Mouse (Mus musculus) kidney, postnatal 0 days (tissue): ENCODE results near the gene Nelfcd. TPM values are rescaled to one million over a fixed set of nuclear protein-coding genes. Genes with fewer than 3 reads are reported as not detected.

ENCODE experiments used
- ATAC-seq: fragments of 200-750 bp; cut with Nextera tagmentation; replicated peaks from 2 replicates; pipeline ENCODE4 v1.8.0; 2017; ENCODE audit warnings: low read depth, moderate number of reproducible peaks, moderate TSS enrichment, moderate library complexity; ENCODE audit not compliant: low FRiP score
- DNase-seq: peaks from one replicate; pipeline ENCODE4 v3.0.0-alpha.2; 2016; ENCODE audit warnings: low spot score
- H3K27ac ChIP-seq: fragments of 300-500 bp; sonication (generic); 2 replicates; pipeline ENCODE4 v1.5.1; 2014; ENCODE audit warnings: mild to moderate bottlenecking
- H3K27me3 ChIP-seq: fragments of 300-500 bp; sonication (generic); 2 replicates; pipeline ENCODE4 v1.6.1; 2014; ENCODE audit warnings: low read length, mixed read lengths; ENCODE audit not compliant: insufficient read depth
- H3K36me3 ChIP-seq: fragments of 300-500 bp; sonication (generic); 2 replicates; pipeline ENCODE4 v1.6.1; 2014; ENCODE audit warnings: low read length, mixed read lengths; ENCODE audit not compliant: insufficient read depth
- H3K4me1 ChIP-seq: fragments of 300-500 bp; sonication (generic); replicated peaks from 2 replicates; pipeline ENCODE4 v1.6.1; 2014; ENCODE audit warnings: antibody characterized with exemption, low read length, mixed read lengths; ENCODE audit not compliant: insufficient read depth
- H3K4me2 ChIP-seq: fragments of 300-500 bp; sonication (generic); 2 replicates; pipeline ENCODE4 v1.6.1; 2014; ENCODE audit warnings: mild to moderate bottlenecking, low read length, moderate library complexity, mixed read lengths
- H3K4me3 ChIP-seq: fragments of 300-500 bp; sonication (generic); replicated peaks from 2 replicates; pipeline ENCODE4 v1.5.1; 2014; ENCODE audit warnings: low read depth, low read length
- H3K9ac ChIP-seq: fragments of 300-500 bp; sonication (generic); 2 replicates; pipeline ENCODE4 v1.6.1; 2014; ENCODE audit warnings: low read depth, low read length
- H3K9me3 ChIP-seq: fragments of 300-500 bp; sonication (generic); replicated peaks from 2 replicates; pipeline ENCODE4 v1.6.1; 2016; ENCODE audit warnings: low read length, inconsistent platforms, mixed read lengths
- CTCF ChIP-seq: IDR thresholded peaks from 2 replicates; pipeline ENCODE4 v1.5.1; 2016; ENCODE audit warnings: antibody characterized with exemption, low read depth, mild to moderate bottlenecking, moderate library complexity
- WGBS: fragments of 180-500 bp; shearing (Covaris S2); extraction: QIAGEN DNeasy Blood & Tissue Kit; methylation state at CpG from one replicate; pipeline ENCODE4 v1.1.7; 2014; 5-methylcytosine and 5-hydroxymethylcytosine counted together
- polyA plus RNA-seq: library from polyadenylated mRNA; unstranded; fragments of >200 nt; fragmentation: Nextera tagmentation; extraction: Ambion mirVana; gene quantifications from 2 replicates; pipeline ENCODE4 v1.2.1, GENCODE M21; 2015

Gene Nelfcd
- polyA plus RNA-seq, 1 experiment from 2014 or later, result 69.6 TPM

- Histone ChIP-seq H3K27ac (no peak overlapping the region), H3K4me3 (peak overlapping the region; percentile 94; the same call in 1 of the 2 replicates), H3K4me1 (peaks cover 8% of the 10 kb centered on the region; the same call in 1 of the 2 replicates), H3K27me3 (no peaks in the 10 kb centered on the region), H3K36me3 (no peaks in the 10 kb centered on the region), H3K9me3 (no peaks in the 10 kb centered on the region), H3K9ac (no peak overlapping the region), H3K4me2 (peak overlapping the region; percentile 97; the same call in 1 of the 2 replicates)
- no peak for TF ChIP-seq CTCF
- 47% methylated on average over 16 of the region's 18 CpGs for WGBS
- no peak for DNase-seq
- no peak; the same call in 1 of the 2 replicates for ATAC-seq
These were observed 438 bp upstream of the Nelfcd start for GRCm38 (mm10) chr2:174415001-174415730.

DNA sequence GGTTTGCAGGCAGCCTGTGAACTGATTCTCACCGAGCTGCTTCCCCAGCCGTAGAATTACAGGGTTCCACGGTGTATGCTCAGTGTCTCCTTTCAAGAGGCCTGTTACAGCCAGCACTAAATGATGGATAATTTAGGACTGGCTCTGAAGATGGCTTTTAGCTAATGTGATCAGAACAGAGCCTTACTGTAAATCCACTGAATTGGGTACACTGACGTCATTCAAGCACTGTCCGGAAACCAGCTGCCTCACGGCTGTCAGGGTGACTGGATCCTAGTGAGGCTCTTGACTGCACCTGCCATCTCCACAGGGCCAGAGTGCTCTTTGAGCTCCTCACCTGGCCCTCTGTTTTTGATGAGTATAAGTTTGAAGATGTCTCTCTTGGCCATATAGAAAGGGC lies 5.5 kb downstream of the Nelfcd start:
- Histone ChIP-seq H3K9ac (no peak overlapping the region), H3K4me3 (no peak overlapping the region), H3K27ac (no peak overlapping the region), H3K9me3 (no peaks in the 10 kb centered on the region), H3K36me3 (peaks cover 39% of the 10 kb centered on the region), H3K4me1 (peaks cover 6% of the 10 kb centered on the region; the same call in 1 of the 2 replicates), H3K27me3 (no peaks in the 10 kb centered on the region), H3K4me2 (no peak overlapping the region)
- 81% methylated on average over 6 of the region's 6 CpGs for WGBS
- ATAC-seq, result no peak
- no peak for DNase-seq
- TF ChIP-seq CTCF, result no peak

GRCm38 (mm10) chr2:174424301-174425085 lies 8.9 kb downstream of the Nelfcd start:
- Histone ChIP-seq H3K27ac (no peak overlapping the region), H3K4me2 (no peak overlapping the region), H3K9me3 (no peaks in the 10 kb centered on the region), H3K4me3 (no peak overlapping the region), H3K4me1 (no peaks in the 10 kb centered on the region), H3K36me3 (peaks cover 58% of the 10 kb centered on the region), H3K27me3 (no peaks in the 10 kb centered on the region), H3K9ac (no peak overlapping the region)
- WGBS, result 69% methylated on average over 11 of the region's 11 CpGs
- ATAC-seq (peak; percentile 37), DNase-seq (peak; percentile 73)
- TF ChIP-seq CTCF, result no peak

GRCm38 (mm10) chr2:174426856-174427255 lies 11.3 kb downstream of the Nelfcd start:
- Histone ChIP-seq H3K9ac (no peak overlapping the region), H3K27ac (no peak overlapping the region), H3K4me1 (no peaks in the 10 kb centered on the region), H3K4me3 (no peak overlapping the region), H3K4me2 (no peak overlapping the region), H3K36me3 (peaks cover 53% of the 10 kb centered on the region), H3K27me3 (no peaks in the 10 kb centered on the region), H3K9me3 (no peaks in the 10 kb centered on the region)
- DNase-seq (no peak), ATAC-seq (no peak)
- TF ChIP-seq CTCF, result no peak
- 85% methylated on average over 12 of the region's 12 CpGs for WGBS

DNA sequence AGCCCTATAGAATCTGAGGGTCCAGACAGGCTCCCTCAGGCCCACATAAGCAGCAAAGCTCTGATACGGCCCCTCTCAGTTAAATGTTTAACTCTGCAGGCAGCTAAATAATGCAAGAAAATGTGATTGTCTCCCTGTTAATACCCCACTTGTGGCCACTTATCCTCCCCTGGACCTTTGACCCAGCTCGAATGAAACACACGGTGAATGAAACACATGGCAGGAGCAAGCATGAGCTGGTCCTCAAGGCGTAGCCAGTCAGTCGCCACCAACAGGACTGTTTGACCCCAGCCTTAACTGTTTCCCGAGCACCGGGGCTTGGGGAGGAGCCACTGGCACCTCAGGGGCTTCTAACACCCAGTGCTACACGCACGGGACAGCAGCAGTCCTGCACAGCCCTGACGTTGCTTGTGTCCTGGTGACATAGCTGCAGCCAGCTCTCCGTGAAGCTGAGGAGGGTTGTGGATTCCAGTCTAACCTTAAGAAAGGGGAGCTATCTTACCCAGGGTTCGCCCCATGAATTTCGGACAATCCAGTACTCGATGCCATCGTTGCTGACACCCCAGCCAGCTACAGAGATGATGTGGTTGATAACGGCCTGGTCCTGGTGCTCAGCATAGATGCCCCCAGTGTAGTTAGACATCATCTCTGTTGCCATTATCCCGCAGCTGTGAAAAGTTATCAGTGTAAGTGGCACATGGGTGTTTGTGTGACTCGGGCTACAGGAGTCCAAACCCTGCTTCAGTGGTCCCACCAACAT lies 12.7 kb downstream of the Nelfcd start:
- no peak overlapping the region for H3K4me3 ChIP-seq
- 71% methylated on average over 18 of the region's 18 CpGs for WGBS
- ATAC-seq (peak; percentile 47), DNase-seq (peak; percentile 16)
- no peak overlapping the region for H3K9ac ChIP-seq
- H3K27ac ChIP-seq, result no peak overlapping the region
- H3K4me1 ChIP-seq, result no peaks in the 10 kb centered on the region
- no peak for TF ChIP-seq CTCF
- H3K9me3 ChIP-seq, result no peaks in the 10 kb centered on the region
- no peaks in the 10 kb centered on the region for H3K27me3 ChIP-seq
- no peak overlapping the region for H3K4me2 ChIP-seq
- peaks cover 46% of the 10 kb centered on the region for H3K36me3 ChIP-seq

- no peak overlapping the region for H3K4me3 ChIP-seq
- no peaks in the 10 kb centered on the region for H3K27me3 ChIP-seq
- 78% methylated on average over 10 of the region's 10 CpGs for WGBS
- H3K4me2 ChIP-seq, result no peak overlapping the region
- no peaks in the 10 kb centered on the region for H3K9me3 ChIP-seq
- DNase-seq, result no peak
- H3K9ac ChIP-seq, result no peak overlapping the region
- TF ChIP-seq CTCF, result no peak
- no peak for ATAC-seq
- H3K4me1 ChIP-seq, result no peaks in the 10 kb centered on the region
- H3K36me3 ChIP-seq, result peaks cover 39% of the 10 kb centered on the region
- no peak overlapping the region for H3K27ac ChIP-seq
These were observed 13.5 kb downstream of the Nelfcd start for GRCm38 (mm10) chr2:174428996-174429591.
